Mouse (Mus musculus) liver, adult (tissue): Measurements from ENCODE around the gene Rpusd3.

Experiments used
- GATA4 ChIP-seq: IDR thresholded peaks from 2 replicates; pipeline ENCODE4 v1.6.1; 2014; ENCODE audit warnings: mild to moderate bottlenecking, low read length; ENCODE audit not compliant: insufficient replicate concordance

Rpusd3 gene

DNA sequence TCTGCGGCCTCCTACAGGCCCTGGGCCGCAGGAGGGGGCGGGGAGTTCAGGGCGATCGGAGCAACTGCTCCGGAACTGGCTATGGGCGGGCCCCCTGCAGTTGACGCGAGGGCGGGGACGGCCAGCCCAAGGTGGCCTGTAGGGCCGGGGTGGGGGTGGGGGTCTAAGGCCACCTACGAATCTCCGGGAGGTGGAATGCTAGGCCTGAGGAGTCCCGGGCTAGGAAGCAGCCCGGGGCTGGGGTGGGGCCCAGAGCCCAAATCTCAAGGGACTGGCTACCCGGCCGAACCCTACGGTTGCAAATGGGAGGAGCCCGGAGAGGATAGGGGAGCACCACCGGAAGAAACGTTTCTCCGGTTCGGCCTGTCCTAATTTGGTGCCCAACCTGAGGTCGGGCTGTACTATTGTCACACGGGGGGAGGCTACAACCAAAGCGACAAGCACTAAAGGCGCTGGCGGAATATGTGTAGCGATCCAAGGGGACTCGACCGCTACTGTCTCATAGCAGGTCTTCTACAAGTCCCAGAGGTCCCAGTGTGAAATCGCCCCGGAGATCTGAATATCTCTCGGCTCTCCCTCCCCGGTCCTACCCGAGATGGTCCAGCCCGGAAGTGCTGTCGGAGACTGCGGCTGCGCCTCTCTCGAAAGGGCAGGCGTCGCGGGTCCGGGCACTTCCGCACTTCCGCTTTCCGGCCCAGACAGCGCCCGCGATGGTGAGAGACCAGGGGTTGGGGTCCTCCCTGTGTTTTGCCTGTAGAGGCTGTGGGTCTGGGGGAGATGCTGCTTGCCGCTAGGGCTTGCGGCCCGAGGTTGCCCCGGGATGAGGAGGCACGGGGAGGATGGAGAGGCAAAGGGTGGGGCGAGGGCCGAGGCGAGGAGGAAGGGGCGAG is 41.4 kb downstream of the Rpusd3 start, which contains the start of the genes Tada3 and Arpc4:
Gene Tada3 (minus strand): TSS at position 388 of the 890 bp plus-strand sequence.
Gene Arpc4 (plus strand): TSS at position 620 of the 890 bp plus-strand sequence.
- no peak; the same call in 1 of the 2 replicates for TF ChIP-seq GATA4

DNA sequence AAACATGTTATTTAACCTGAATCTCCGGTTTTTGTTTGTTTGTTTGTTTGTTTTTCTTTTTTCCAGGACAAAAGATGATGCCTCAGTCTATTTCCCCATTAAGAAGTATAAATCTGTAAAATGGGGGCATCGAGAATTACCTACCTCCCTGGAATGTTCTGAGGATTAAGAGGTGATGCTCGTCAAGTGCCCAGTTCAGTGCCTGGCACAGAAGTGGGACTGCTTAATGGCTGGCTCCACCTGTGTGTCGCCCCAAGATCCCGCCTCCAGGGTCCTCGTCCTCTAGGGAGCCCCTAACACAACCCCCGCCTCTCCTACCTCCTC is 42.0 kb downstream of the Rpusd3 start:
- TF ChIP-seq GATA4: no peak

DNA sequence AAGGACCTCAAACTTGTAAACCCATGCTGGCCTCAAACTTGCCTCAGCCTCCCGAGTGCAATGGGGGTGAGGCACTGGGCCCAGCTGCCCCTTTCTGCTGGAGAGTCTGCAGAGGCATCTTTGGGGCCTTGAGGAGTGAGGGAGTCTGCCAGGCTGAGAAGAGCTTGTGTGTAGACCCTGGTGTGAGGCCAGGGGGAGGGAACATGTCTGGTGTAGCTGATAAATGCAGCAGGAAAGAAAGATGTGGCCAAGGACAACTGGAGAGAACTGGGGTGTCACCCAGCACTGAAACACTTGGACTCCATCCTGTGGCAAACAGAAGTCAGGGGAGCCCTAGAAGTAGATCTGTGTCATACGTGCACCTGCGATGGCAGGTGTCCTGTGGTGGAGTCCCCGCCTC is 45.6 kb downstream of the Rpusd3 start:
- no peak for TF ChIP-seq GATA4

GRCm38 (mm10) chr6:113370194-113370929 is 48.8 kb downstream of the Rpusd3 start:
- TF ChIP-seq GATA4: no peak

DNA sequence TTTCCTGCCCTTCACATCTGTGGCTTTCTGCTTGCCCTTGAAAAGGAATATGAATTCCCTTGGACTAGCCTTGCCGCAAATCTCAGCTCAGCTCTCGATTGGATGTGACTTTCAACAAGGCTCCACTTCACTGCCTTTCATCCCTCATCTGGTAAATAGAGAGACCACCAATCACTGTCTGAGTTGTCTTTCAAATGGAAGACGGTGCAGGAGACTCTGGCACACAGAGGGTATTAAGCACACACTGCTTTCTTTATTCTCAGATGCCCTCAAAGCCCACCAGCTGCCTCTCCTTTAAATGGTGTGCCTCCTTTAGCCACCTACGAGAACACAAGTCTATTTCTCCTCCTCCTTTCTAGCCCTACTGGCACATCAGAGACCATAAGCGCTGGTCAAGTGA is 50.6 kb downstream of the Rpusd3 start:
- no peak for TF ChIP-seq GATA4

- TF ChIP-seq GATA4: no peak
These were observed 51.0 kb downstream of the Rpusd3 start for GRCm38 (mm10) chr6:113368124-113368523.

DNA sequence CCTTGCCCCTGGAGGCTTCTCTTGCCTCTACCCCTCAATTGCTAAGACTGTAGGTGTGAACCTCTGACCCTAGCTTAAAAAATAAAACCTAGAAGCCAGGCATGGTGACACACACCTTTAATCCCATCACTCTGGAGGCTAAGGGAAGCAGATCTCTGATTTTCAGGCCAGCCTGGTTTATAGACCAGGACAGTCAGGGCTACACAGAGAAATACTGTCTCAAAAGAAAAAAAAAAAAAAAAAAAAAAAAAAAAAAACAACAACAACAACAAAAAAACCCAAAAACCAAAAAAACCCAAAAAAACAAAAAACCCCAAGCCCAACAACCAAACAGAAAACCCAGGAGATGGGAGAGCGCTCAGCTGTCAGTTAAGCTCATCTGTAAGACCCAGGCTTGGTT is 51.6 kb downstream of the Rpusd3 start:
- no peak for TF ChIP-seq GATA4

DNA sequence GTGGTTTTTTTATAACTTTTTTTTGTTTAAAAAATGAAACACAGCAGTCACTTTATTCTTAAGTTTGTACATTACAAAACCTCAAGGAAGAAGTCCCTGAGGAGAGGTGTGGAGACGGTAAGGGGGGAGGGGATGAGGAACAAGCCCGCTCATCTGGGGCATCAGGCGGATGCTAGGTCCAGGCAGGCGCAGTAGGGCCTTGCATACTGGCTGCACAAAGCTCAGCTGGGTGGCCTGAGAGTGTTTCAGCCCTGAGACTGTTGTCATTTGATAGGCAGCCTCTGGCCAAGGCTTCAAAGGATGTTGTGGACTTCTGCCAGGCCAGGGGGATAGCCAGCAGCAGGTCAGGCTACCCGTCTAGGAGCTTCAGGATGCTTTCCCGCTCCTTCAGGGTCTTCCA is 52.5 kb downstream of the Rpusd3 start:
- TF ChIP-seq GATA4: no peak
